In the genomic region with DNA sequence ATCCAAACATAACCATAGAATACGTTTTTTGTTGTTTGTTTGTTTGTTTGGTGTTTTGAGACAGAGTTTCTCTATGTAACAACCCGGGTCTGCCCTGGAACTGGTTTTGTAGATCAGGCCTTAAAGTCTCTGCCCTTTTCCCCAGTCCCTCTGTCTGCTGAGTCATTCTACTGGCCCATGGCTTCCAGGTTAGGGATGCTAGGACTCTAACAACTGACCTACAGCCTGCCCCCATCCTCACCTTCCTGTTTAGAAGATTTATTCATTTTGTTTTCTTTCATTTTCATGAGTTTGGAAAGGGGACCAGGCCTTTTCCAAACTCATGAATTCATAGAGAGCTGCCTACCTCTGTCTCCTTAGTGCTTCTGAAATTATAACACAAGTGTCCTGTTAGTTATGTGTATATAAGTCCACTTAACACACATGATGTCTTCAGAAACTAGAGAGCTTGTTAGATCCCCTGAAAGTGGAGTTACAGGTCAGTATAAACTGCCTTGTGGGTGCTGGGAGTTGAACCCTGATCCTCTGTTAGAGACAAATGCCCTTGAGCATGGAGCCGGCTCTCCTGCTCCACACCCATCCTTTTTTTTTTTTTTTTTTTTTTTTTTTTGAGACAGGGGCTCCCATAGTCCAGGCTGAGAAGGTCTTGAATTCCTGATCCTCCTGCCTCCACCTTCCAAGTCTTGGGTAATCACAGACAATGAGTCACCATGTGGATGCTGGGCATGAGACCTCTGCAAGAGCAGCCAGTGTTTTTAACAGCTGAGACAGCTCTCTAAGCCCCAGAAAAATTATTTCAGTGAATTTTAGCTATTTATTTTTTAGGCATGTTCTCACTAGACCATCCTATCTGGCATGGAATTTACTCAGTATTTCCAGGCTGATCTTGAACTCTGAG, we compare ENCODE assay signal across 1 mouse cellular context.
TF ChIP-seq lines count a peak whose summit lies in the region.

No protein-coding gene starts in this region.

TF ChIP-seq in MEL, 35 proteins besides CTCF, POLR2A, EP300 and RAD21 (continued from another document):
- TF ChIP-seq GATA1 (IDR thresholded peaks at IDR 0.05; ENCODE audit: low read depth, low read length) = no peak
